Mouse (Mus musculus) induced T-regulatory cell, adult 2 months (primary cell): ENCODE data around the gene Fcgr4.

Experiments used
- DNase-seq: peaks from one replicate; pipeline ENCODE4 v3.0.0-alpha.2; 2012; ENCODE audit warnings: low read depth

Gene Fcgr4

GRCm38 (mm10) chr1:171011733-171012132, 7.0 kb upstream of the Fcgr4 start:
- DNase-seq = no peak

DNA sequence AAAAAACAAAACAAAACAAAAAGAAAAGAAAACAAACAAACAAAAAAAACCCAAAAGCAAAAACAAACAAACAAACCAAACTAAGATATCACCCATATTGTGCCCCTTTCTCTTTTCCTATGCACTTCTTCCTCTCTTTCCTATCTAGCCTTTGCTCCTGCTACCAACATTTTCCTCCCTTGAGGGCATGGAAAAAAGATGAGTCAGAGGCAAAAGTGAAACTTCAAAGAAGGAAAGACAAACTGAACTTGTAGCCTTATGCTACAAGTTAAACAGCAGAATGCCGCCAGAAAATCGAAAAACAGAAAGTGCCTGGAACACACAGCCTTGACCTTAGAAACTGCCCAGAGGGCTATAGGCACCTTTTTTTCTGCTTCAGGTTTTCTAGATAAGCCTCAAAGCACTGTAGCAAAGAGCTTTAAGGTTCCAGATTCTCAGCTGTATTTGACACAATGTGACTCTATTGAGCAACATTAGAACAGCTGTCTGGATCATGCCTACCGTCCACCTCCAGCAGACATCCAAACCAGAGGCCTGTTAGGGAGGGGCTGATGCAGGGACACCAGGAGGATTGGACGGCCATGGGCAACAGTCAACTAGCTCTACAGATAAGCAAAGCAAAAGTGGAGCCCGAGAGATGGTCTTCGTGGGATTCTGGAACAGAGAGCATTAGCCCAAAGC, 1.9 kb upstream of the Fcgr4 start:
- DNase-seq = no peak

DNA sequence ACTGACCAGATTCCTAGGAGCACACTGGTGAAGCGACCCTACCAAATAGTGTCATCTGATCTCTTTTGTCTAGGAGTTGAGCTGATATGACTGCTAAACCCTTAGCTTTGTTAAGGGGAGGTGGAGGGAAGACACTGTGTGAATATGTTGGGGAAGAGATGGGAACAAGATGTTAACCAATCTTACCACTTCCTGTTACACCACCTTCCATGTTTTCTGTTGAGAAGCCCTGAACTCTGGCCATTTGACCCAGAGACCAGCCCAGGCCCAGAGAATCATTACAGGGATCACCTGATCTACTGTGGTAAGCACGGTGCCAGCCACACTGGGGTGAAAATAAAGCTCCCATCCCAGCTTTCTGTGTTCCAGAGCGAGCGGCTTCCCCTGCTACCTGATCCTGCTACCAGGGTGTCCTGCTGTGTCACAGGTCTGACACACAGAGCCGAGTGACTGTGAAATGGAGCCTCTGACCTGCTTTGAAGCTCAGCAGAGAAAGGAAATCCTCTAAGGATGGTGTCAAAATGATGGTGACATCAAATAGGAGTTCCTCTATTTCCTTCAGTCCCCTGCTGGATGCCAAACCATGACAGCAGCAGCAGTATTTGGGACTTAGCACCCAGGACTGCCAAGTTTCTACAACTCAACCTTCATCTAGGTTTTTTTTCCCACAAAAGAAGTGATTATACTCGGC, 1.1 kb upstream of the Fcgr4 start:
- DNase-seq = no peak

DNA sequence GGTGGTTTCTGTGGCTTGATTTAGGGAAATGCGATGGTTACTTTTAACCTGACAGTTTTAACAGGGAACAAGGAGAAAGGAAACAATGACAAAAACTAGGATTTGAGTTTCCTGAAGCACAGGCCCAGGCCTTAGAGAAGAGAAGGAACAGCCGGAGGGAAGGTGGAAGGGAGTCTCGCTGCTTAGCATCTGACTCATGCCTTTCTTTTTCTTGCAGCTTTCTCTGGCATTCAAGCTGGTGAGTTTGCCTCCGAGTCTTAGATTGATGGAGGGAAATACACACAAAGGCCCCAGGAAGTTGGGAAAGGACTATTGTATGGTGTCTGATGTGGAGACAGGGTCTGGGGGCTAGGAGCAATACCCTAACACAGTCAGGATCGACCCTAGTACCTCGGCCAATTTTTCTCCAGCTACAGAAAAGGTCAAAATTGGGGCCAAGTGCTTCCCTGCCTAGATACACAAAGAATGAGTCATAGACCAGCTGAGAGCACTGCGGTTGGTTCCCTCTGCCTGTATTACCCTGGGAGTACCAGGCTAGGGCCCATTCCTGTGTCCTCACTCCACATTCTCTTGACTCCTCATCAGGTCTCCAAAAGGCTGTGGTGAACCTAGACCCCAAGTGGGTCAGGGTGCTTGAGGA, 711 bp downstream of the Fcgr4 start:
- no peak for DNase-seq

DNA sequence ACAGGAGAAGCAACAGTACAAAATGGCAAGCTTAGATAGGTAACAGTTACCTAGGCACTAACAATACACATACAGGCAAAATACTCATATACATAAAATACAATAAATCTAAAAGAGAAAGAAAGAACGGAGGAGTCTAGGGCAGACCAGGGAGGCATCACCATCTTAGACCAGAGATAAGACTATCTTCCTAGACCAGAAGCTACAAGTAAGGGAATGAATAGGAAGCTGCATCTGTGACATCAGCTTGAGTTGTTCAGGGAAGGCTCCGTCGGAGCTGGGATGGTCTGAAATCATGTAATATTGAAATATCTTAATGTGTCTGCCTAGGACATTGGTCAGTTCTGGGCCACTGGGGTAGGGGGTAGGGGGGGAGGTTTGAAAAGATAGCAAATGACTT, 13.0 kb downstream of the Fcgr4 start:
- no peak for DNase-seq

- no peak for DNase-seq
Observed at GRCm38 (mm10) chr1:171032691-171033090, 14.0 kb downstream of the Fcgr4 start.

GRCm38 (mm10) chr1:171033196-171033595, 14.5 kb downstream of the Fcgr4 start:
- peak; percentile 60 for DNase-seq

DNA sequence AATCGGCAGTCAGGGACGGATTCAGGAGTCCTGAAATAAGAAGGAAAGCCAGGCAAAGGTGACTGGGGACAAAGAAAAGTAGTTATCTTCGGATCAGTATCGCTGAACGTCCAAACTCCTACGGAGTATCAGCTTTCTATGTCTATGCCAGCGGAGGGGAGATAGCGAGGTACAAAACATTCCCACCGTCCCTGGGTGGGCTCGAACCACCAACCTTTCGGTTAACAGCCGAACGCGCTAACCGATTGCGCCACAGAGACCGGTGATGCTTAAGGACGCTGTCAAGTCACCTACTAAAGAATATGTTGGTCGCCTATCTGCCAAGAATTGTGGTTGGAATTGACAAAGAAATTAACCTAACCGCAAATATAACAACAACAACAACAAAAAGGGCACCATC, 15.0 kb downstream of the Fcgr4 start:
- peak; percentile 88 for DNase-seq

DNA sequence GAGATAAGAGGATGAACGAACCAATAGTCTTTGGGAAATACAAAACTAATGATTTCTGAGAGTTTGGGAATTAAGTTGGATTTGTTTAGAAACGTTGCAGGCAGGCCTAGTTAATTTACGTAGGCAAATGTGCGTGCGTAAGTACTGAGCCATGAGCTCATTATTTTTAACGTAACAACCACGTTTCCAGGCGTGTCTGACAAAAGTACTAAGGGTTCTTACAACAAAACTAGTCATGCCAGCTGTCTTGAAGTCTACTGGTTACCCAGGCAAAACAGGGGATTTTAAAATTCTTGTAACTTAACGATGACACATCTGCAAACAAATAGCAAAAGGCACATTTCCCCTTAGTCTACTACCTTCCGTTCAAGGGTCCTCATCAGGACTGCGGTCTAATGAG, 15.5 kb downstream of the Fcgr4 start:
- DNase-seq = no peak

DNA sequence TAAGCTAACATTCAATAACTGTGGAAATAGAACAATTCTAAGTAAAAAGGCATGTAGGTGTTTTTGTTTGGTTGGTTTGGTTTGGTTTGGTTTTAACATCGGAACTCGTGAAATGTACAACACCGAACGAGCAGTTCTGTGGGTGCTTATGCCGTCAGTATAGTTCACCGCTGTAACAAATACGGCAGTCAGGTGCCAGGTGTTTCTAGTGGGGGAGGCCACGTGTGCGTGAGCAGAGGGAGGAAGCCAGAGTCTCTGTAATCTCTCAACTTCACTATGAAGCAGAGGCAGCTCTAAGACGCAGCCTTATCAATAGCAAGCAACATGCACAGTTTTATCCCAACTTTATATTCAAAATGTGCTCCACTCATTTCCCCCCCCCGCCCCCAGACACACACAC, 16.9 kb downstream of the Fcgr4 start:
- DNase-seq = peak; percentile 40

DNA sequence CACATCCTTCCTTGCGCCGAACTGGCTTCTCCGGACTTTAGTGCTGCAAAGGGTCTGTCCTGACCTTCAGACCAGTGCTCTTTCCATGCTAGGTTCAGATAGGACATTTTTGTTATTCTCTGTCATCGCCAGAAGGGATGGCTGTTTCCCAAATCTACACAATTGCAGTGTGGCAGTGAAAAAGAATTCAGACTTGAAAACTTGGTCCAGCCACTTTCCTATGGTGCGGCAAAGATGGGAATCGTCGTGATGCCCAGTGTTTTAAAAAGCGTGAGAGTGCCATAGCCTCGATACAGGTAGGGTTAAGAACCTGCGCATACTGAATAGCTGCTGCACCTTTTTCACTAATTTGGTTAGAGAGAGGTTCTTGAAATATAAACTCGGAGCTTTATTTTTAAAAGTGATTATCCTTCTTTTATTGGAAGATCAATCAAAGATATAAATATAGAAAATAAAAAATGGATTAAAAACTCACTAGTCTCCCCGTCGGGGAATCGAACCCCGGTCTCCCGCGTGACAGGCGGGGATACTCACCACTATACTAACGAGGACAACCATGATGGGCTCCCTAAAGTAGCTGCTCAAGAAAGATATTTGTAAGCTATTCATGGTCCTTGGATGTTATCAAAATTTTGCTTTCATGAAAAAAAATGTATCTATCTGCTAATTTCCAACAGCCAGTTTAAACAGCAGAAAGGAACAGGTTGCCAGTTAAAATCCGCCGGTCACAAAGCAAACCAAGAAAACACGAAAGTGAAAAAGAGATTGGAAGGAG, 18.0 kb downstream of the Fcgr4 start:
- peak; percentile 92 for DNase-seq

DNA sequence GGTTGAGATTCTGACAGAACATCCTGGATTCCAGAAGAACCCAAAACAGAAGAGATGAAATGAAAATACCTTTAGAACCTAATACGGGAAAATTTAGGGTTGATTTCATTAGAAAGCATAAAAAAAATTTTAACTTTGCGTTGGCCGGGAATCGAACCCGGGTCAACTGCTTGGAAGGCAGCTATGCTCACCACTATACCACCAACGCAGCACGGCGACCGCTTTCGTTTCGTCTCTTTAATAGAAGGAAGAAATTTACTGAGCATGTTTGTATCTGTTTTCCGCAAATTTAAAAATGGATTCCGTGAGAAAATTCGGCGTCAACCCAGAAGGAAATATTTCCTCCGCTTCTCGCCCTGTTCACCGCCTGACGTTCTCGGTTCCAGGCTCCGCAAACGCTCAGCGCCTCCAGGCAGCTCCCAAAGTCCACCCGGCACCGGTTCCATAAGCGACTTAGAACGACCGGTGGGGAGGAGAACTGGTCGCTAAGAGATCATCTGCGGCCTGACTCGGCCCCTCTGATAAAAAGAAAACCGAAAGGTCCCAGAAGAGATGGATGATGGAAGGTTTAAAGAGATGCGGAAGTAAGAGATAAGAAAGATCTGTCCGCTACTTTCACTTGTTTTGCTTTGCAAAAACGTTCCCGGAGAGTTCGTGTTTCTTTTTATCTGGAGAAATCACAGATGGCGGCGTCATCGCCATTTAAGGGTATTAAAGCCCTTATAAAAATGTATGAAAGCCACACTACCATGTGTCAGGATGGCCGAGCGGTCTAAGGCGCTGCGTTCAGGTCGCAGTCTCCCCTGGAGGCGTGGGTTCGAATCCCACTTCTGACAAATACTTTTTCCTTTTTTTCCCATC, 19.4 kb downstream of the Fcgr4 start:
- DNase-seq = peak; percentile 95

GRCm38 (mm10) chr1:171039135-171039534, 20.4 kb downstream of the Fcgr4 start:
- no peak for DNase-seq

GRCm38 (mm10) chr1:171039880-171040279, 21.2 kb downstream of the Fcgr4 start:
- DNase-seq = no peak

GRCm38 (mm10) chr1:171043594-171044153, 25.0 kb downstream of the Fcgr4 start:
- peak; percentile 45 for DNase-seq

DNA sequence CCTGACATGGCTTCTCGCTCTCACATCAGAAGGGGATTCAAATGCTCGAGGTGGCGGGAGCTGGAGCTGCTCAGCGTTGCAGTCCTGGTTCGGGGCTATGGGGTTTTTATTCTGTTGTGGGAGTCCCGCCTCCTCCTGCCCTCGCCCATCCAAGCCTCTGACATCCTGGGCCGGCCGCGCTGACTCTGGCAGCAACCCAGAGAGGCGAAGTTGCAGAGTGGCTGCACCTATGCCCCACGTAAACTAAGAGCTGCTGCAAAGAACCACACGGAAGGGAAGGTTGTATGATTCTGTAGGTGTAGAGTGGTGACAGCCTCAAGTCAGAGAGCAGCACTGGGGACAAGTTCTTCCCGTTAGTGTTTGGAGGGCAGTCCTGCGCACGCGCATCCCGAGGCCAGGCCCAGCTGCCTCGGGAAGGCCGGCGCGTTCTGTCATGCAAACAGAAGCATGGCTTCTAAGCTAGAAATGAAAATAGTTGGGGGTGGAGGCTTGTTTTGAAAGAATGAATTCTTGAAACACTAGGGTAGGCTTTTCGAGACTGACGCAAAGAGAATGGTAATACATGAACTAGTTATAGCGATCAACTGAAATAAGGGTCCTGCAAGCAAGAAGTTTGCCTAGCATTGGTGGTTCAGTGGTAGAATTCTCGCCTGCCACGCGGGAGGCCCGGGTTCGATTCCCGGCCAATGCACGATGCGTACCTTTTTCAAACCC, 25.8 kb downstream of the Fcgr4 start:
- peak; percentile 97 for DNase-seq

DNA sequence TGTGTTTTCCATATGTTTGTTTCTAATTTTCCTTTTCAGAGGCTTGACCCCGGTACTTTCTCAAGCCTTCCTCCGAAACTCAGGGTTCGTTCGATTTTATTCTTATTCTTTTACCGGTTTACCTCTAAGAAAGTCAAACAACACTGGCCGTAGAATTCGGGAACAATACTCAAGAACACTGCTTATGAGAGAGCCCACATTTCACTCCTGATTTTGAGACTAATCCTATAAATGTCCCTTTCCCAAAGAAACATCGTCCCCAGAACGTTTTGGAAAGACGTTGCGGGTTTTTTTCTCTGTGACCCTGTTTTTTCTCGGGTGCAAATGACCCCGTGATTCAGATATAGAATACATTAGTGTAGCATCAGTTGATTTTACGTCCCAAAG, 26.4 kb downstream of the Fcgr4 start:
- DNase-seq = no peak

- DNase-seq = no peak
Observed at GRCm38 (mm10) chr1:171046501-171046900, 27.8 kb downstream of the Fcgr4 start.

DNA sequence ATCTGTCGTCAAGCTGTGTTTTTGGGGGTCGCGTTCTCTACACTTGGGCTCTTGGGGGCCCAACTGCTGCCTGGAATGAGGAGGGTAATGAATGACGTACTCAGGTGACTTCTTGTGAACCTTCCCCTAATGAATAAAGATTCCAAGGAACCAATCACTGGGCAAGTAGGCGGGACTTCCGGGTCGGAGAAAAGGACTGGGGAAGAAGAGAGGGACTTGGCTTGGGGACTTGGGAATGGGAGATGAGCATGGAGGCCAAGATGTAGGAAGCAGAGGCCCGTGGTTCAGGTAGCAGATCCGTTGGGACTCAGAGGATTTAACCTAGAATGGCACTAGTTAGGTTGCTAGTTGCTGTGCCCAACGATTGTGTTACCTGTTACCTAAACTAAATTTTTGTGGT, 30.5 kb downstream of the Fcgr4 start:
- no peak for DNase-seq

DNA sequence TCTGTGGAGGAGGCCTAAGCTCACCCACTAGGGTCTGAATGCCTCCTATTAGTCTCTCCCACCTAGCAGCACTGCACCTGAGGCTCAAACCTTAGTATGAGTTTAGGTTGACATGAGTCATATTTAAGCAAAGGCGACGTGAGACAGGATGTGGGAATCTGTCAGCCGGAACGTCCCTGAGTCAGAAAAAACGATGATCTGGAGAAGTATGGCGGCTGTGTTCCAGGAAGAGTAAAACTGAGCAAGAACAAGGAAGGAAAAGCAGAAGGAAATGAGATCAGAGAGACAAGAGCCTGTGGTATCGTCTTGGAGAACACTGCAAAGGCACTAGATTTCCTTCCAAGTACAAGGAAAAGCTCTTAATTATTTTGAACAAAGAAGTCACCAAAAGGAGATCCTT, 32.1 kb downstream of the Fcgr4 start:
- DNase-seq = no peak

DNA sequence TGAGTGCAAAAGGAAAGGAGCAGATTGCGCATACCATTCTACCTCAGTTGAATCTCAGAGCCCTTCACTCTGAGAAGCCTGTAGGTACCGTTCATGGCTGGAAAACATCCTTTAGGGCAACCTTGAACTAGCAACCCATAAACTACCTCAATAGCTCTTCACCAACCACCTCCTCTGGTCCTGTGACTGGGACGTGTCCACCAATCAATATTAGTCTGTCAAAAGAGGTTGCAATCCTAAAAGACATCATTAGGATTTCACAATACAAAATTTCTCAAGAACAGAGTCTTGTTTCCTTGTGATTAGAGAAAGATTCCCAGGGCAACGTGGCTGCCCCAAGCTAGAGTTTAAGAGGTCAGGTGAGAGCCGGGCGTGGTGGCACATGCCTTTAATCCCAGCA, 34.6 kb downstream of the Fcgr4 start:
- no peak for DNase-seq
